Mouse (Mus musculus) kidney, adult 2 months (tissue): ENCODE measurements around the gene Acd. TPM values are rescaled to one million over a fixed set of nuclear protein-coding genes. Genes with fewer than 3 reads are reported as not detected.

Experiments used
- DNase-seq: peaks from one replicate; pipeline ENCODE4 v3.0.0; 2021
- H3K27ac ChIP-seq: fragments of 200-500 bp; 2 replicates; pipeline ENCODE4 v1.5.1; 2012; ENCODE audit warnings: low read depth, low read length, control low read depth, inconsistent platforms; ENCODE audit not compliant: insufficient read depth
- H3K27me3 ChIP-seq: fragments of 200-500 bp; replicated peaks from 2 replicates; pipeline ENCODE4 v1.6.1; 2012; ENCODE audit warnings: mild to moderate bottlenecking, moderate library complexity, low read length, inconsistent platforms; ENCODE audit not compliant: control insufficient read depth, insufficient read depth
- H3K36me3 ChIP-seq: fragments of 200-500 bp; 2 replicates; pipeline ENCODE4 v1.6.1; 2012; ENCODE audit warnings: mild to moderate bottlenecking, moderate library complexity, low read length, inconsistent platforms; ENCODE audit not compliant: control insufficient read depth, insufficient read depth
- H3K4me1 ChIP-seq: fragments of 200-500 bp; 2 replicates; pipeline ENCODE4 v1.6.1; 2011; ENCODE audit warnings: low read length; ENCODE audit not compliant: control insufficient read depth, insufficient read depth
- H3K4me3 ChIP-seq: fragments of 200-500 bp; 2 replicates; pipeline ENCODE4 v1.5.1; 2011; ENCODE audit warnings: mild to moderate bottlenecking, low read depth, low read length, control low read depth; ENCODE audit not compliant: insufficient read depth
- CTCF ChIP-seq: fragments of 200-500 bp; conservative IDR thresholded peaks from 2 replicates; pipeline ENCODE4 v1.5.1; 2011; ENCODE audit warnings: low read depth, mild to moderate bottlenecking, control low read depth, low read length, moderate library complexity, mixed read lengths; ENCODE audit not compliant: insufficient read depth, insufficient read length
- POLR2A ChIP-seq: fragments of 200-500 bp; IDR thresholded peaks from one replicate; pipeline ENCODE4 v1.6.1; 2011; ENCODE audit warnings: low read depth, low read length, control low read depth
- WGBS: fragments of 180-500 bp; shearing (Covaris S2); methylation state at CpG from one replicate; pipeline ENCODE4 v1.1.7; 2018; 5-methylcytosine and 5-hydroxymethylcytosine counted together
- polyA plus RNA-seq: library from polyadenylated mRNA; depleted of rRNA; stranded (reverse); fragments of >200 nt; gene quantifications from 2 replicates; pipeline ENCODE4 v1.2.3, GENCODE M21; 2012; rRNA removed

Acd gene
- 39.9 and 44.4 TPM in 2 replicates for polyA plus RNA-seq

DNA sequence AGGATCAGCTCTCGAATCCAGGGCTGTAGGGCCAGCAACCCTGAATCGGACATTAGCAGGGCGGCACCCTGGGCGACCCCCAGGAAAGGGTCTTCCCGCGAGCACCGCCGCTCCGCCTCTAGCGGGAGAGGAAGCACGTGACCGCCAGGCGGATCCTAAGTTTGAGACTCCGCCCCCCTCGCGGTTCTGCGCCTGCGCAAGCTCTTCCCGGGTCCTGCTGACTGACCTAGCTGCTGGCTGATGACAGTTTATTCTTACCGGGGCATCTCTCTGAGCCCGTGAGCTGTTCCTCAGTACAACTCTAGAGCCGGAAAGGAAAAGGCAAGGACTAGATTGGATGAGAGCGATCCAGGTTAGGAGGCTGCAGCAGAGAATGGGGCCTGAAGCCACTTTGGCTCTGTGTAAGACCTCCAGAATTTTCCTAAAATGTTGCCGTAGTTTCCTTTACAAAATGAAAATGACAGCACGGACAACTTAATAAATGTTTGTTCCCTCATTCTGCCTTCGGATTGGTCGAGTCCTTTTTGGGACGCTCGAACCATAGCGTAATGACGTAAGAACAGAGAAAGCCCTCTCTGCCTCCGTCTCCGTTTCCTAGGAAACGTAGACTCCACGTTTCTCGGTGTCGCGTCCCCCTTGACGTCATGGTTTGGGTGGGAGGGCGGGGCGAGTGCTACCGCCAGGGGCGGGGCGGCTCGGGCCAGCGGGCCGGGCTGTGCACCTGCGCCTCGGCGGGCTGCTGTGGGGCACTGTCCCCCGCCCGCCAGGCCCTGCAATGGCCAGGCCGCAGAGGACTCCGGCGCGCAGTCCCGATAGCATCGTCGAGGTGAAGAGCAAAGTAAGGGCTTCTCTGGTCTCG lies at the start of gene Acd, which contains the start of gene Pard6a:
TSS of gene Acd (minus strand) at position 137 of the 859 bp plus-strand sequence.
TSS of gene Pard6a (plus strand) at position 183 of the 859 bp plus-strand sequence.
- Histone ChIP-seq H3K4me3 (peak within 1 kb of the TSS; percentile 82), H3K27ac (peak within 1 kb of the TSS; percentile 93), H3K27me3 (no peaks in the 10 kb centered on the region), H3K36me3 (no peaks in the 10 kb centered on the region; the same call in 1 of the 2 replicates), H3K4me1 (peaks cover 4% of the 10 kb centered on the region)
- TF ChIP-seq CTCF = no peak
- no peak for TF ChIP-seq POLR2A
- peak; percentile 97 for DNase-seq
- under 1% methylated on average over 60 of the region's 60 CpGs for WGBS

DNA sequence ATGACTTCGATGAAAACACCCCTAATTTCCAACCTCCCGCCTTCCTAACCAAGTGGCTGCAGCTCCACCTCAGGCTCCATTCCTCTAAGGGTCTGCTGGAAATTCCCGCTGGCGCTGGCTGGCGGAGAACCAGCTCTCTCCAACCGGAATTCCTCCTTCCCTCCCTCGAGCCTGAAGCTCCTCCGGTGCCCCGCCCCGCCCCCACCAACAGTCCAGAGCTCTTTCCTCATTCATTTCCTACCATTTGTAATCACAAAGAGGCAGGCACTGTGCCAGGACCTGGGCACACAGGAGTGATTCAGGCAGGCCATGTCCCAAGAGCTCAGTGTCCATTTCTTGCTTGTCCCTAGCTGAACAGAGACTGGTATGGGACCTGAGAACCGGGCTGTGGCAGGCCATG lies 49.7 kb upstream of the Acd start:
- Histone ChIP-seq H3K4me3 (no peak overlapping the region), H3K27me3 (no peaks in the 10 kb centered on the region), H3K4me1 (peaks cover 16% of the 10 kb centered on the region), H3K36me3 (no peaks in the 10 kb centered on the region), H3K27ac (peak overlapping the region; percentile 61)
- peak; percentile 89 for DNase-seq
- WGBS = 14% methylated on average over 11 of the region's 11 CpGs
- no peak for TF ChIP-seq CTCF
- no peak for TF ChIP-seq POLR2A

- Histone ChIP-seq H3K4me1 (peaks cover 11% of the 10 kb centered on the region), H3K4me3 (no peak overlapping the region), H3K36me3 (no peaks in the 10 kb centered on the region), H3K27me3 (no peaks in the 10 kb centered on the region), H3K27ac (peak overlapping the region; percentile 64)
- 66% methylated on average over 4 of the region's 4 CpGs for WGBS
- DNase-seq = peak; percentile 33
- TF ChIP-seq CTCF (no peak), POLR2A (no peak)
These were observed 42.4 kb upstream of the Acd start for GRCm38 (mm10) chr8:105743301-105743700.

- no peaks in the 10 kb centered on the region for H3K27me3 ChIP-seq
- no peak for DNase-seq
- no peak overlapping the region for H3K27ac ChIP-seq
- H3K4me1 ChIP-seq = no peaks in the 10 kb centered on the region; the same call in 1 of the 2 replicates
- no peaks in the 10 kb centered on the region for H3K36me3 ChIP-seq
- no peak overlapping the region for H3K4me3 ChIP-seq
- WGBS = 80% methylated on average over 5 of the region's 5 CpGs
- TF ChIP-seq POLR2A (no peak), CTCF (no peak)
These were observed 38.3 kb upstream of the Acd start for GRCm38 (mm10) chr8:105739216-105739615.

DNA sequence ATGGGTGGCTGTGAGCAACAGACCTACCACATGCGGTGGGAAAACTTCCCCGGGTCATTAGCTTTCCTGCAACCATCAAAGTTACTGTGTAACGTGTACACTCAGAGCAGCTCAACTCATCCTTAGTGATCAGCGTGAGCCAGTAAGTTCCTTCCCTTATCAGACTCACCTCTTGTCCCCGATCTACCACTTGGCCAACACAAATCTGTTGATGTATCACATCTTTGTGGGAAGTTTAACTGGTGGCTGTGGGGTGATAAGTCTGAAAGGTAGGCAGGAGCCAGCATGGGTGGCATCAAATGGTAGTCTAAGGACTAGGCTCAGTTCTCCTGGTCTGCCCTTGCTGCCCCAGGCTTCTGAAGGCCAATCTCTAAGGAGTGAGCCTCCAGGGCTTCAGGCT lies 31.3 kb upstream of the Acd start:
- DNase-seq = no peak
- WGBS = 56% methylated on average over 5 of the region's 5 CpGs
- Histone ChIP-seq H3K4me3 (no peak overlapping the region), H3K27me3 (no peaks in the 10 kb centered on the region), H3K36me3 (no peaks in the 10 kb centered on the region), H3K27ac (no peak overlapping the region), H3K4me1 (no peaks in the 10 kb centered on the region)
- no peak for TF ChIP-seq CTCF
- no peak for TF ChIP-seq POLR2A

DNA sequence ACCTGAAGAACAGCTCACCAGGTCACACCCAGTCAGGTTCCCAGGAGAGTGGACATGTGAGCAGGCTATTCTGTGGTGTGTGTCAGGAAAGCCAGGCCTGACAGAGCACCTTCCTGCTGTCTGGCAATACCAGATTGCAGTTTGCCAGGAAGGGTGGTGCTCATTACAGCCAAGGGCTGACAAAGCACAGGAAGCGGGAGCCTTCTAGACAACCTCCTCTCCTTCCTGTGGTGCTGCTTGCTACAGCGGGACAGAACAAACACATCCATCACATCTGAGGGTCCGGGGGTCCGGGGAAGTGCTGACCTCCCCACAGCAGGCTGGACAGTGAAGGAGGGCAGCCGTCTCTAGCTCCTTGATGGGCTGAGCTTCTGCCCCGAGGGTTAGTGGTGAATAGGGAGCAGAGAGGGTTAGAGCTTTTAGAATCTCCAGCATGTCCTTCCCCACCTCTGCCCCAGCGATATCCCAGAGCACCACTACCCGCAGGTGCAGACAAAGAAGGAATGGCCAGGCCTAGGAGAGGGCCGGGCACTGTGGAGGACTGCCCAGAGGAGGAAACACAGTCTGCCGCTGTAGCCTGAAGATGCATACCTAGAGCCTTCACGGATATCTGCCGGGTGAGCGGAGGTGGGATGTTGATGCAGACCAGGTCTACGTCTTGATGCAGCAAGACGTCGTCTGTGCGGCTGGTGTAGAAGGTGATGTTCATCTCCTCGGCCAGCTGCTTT lies 26.7 kb upstream of the Acd start:
- H3K27ac ChIP-seq = peak overlapping the region; percentile 63
- H3K27me3 ChIP-seq = no peaks in the 10 kb centered on the region
- no peaks in the 10 kb centered on the region for H3K36me3 ChIP-seq
- 68% methylated on average over 18 of the region's 18 CpGs for WGBS
- DNase-seq = peak; percentile 90
- H3K4me1 ChIP-seq = 0 out of 2 replicates have a peak, but pooled peaks cover 5% of the 10 kb centered on the region
- H3K4me3 ChIP-seq = peak overlapping the region; percentile 15; the same call in 1 of the 2 replicates
- TF ChIP-seq CTCF = no peak
- no peak for TF ChIP-seq POLR2A

DNA sequence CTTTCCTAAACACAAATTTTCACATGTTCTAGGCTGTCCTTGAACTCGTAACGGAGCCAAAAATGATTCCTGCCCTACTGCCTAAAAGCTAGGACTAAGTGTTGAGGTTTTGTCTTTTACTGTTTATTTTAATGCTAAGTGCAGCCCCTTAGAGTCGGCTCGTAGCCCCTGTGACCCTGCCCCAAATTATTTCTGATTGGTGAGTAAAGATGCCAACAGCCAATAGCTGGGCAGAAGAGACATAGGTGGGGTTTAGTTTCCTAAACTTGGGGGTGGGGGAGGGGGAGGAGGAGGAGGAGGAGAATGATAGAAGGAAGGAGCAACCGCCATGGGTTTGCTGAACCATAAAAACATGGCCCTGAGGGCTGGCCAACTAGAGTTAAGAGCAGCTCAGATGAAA lies 24.8 kb upstream of the Acd start:
- WGBS = 89% methylated on average over 5 of the region's 5 CpGs
- Histone ChIP-seq H3K27me3 (no peaks in the 10 kb centered on the region), H3K36me3 (no peaks in the 10 kb centered on the region), H3K4me3 (no peak overlapping the region), H3K4me1 (0 out of 2 replicates have a peak, but pooled peaks cover 5% of the 10 kb centered on the region), H3K27ac (no peak overlapping the region)
- TF ChIP-seq POLR2A (no peak), CTCF (no peak)
- no peak for DNase-seq
